Mouse (Mus musculus): Measurements from ENCODE around the gene Actr3b. TPM values are rescaled to one million over a fixed set of nuclear protein-coding genes. Genes with fewer than 3 reads are reported as not detected.

Gene Actr3b
- total RNA-seq, 1 experiment from 2014 or later = 1.2 TPM

- no peak for ATAC-seq (replicated peaks; ENCODE audit: low read depth, poor library complexity, severe bottlenecking)
Measured at GRCm38 (mm10) chr5:25877281-25877680, 117.5 kb downstream of the Actr3b start.

GRCm38 (mm10) chr5:25877996-25878395 is 118.2 kb downstream of the Actr3b start:
- no peak for ATAC-seq (replicated peaks; ENCODE audit: low read depth, poor library complexity, severe bottlenecking)

GRCm38 (mm10) chr5:25886708-25887107 is 126.9 kb downstream of the Actr3b start:
- ATAC-seq (replicated peaks; ENCODE audit: low read depth, poor library complexity, severe bottlenecking) = no peak

GRCm38 (mm10) chr5:25889746-25890382 is 130.1 kb downstream of the Actr3b start:
- ATAC-seq (replicated peaks; ENCODE audit: low read depth, poor library complexity, severe bottlenecking) = no peak

- no peak for ATAC-seq (replicated peaks; ENCODE audit: low read depth, poor library complexity, severe bottlenecking)
Measured at GRCm38 (mm10) chr5:25891321-25891720, 131.5 kb downstream of the Actr3b start.

Other genes starting within 250 kb of the Actr3b start
- gene Cct8l1, start 243.9 kb upstream of the Actr3b start, total RNA-seq (2017) = not detected in 2 replicates
- 14.8 and 15.3 TPM in 2 replicates for gene Xrcc2, start 54.2 kb upstream of the Actr3b start, total RNA-seq (2017)
- not detected in 2 replicates for gene Gm21663, start 182.4 kb downstream of the Actr3b start, total RNA-seq (2017)
- gene Gm21671, start 194.4 kb downstream of the Actr3b start, total RNA-seq (2017) = not detected in 2 replicates
- not detected in 2 replicates for gene Gm21680, start 212.7 kb downstream of the Actr3b start, total RNA-seq (2017)
- not detected in 2 replicates for gene Gm21698, start 228.7 kb downstream of the Actr3b start, total RNA-seq (2017)
- gene Gm1979, start 244.8 kb downstream of the Actr3b start, total RNA-seq (2017) = not detected in 2 replicates